Mouse (Mus musculus) kidney, postnatal 4 days (tissue): ENCODE data around the gene Hspa12b.

Experiments used
- DNase-seq, 2 experiments: peaks; one replicate each; pipeline ENCODE4 v3.0.0; 2021; ENCODE audit warnings: mixed read lengths in 2 of 2

The Hspa12b gene

DNA sequence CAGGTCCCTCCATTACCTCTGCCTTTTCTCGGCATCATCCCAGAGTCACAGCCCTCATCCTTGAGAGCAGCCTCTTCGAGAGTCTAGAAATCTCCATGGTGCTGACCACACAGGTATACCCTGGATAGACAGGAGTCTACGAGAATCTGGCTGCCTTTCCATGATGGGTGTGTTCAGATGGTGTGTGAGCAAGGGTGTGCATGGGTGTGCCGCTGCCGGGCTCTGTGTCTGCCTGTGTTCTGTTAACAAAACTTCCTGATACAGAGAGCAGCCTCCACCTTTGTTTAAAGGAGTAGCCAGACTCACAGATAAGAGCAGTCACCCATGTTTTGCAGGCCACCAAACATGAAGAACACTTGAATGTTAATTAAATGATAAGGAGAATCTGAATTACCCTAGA is 2.8 kb downstream of the Hspa12b start:
- no peak for DNase-seq

DNA sequence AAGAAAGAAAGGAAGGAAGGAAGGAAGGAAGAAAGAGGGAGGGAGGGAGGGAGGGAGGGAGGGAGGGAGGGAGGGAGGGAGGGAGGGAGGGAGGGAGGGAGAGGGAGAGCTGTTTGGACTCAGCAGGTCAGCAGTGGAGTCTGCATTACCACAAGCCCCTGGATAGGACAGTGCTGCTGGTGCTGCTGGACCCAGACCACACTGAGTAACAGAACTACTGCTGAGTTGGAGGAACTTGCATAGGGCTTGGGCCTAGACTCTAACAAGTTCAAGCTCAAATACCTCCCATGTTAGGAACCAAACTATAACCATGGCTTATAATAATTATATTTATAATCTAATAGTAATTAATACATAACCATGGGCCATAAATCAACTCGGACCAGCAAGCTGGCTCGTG is 3.8 kb downstream of the Hspa12b start:
- peak in 1 of 2 experiments; percentile 0 for DNase-seq

DNA sequence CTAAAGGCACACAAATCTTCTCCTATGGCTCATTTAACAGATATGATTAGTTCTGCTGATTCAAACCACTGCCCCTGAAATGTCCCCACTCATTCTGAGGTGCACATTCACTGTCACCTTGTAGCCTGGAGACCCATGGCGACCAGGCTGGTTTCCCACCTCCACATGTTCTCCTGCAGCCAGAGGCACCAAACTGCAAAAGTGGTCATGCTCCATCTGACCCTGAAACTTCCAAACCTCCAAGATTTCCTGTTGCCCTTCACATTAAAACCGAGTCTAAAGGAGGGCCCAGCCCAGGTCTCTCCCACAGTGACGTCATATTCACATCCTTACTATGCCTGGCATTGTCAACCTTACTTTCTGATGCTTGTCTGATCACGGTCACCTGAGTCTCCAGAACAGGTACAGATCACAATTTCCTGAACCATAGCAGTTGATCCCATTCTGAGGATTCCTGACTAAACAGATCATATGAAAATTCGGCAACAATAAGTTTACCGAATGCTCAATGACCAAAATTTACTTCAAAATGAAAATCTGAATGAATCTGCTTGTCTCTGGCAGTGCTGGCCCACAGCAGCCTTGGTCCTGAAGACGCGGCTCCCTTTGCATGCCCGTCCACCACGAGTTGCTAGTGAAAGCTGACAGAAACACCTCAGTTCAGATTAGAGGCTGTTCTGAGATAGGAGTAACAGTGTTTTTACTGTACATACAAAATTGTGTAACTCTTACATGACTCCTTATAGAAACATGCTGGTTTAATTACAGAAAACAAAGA is 5.2 kb downstream of the Hspa12b start:
- peak; percentile 0 to 1 for DNase-seq

DNA sequence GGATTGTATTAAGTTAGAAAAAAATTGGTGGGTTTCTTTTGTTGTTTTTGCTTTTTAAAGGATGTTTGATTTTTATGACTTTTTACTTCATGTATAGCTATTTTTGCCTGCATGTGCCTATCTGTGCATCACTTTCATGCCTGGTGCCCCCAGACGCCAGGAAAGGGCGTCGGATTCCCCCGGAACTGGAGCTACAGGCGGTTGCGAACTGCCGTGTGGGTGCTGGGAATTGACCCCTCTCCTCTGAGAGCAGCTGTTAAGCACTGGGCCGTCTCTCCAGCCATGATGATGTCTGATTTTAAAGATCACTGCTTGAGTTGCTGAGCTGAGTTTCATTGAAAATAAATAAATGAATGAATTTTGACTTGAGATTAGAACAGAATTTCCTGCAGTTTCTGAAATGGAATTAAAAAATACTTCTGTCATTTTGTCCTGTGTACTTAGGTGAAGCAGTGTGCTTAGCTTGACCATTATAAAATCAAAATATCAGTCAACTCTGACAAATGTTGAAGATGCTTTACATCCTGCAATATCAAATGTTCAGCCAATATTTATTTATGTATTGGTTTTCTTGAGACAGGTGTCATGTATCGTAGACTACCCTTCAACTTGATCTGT is 6.0 kb downstream of the Hspa12b start, which contains the start of gene Gm11037:
TSS of gene Gm11037 (plus strand) at position 568 of the 618 bp plus-strand sequence.
- peak; percentile 1 to 2 for DNase-seq

DNA sequence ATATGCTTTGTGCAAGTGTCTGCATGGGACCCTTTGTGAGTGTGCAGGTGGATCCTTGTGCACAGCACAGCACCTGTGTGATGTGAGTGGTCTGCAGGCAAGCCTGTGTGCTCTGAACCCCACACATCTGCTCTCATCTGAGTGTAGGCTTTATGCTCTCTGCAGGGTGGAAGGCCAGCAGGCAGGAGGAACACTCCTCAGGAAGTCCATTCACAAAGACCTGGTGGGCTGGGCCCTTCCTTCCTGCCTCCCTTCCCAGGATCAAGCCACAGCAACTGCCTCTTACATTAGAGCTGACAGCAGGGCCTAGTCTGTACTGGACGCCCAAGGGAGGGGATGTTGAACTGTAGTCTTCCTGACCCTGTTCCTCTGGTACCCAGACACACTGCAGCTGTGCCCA is 7.3 kb downstream of the Hspa12b start:
- peak; percentile 41 to 56 for DNase-seq

DNA sequence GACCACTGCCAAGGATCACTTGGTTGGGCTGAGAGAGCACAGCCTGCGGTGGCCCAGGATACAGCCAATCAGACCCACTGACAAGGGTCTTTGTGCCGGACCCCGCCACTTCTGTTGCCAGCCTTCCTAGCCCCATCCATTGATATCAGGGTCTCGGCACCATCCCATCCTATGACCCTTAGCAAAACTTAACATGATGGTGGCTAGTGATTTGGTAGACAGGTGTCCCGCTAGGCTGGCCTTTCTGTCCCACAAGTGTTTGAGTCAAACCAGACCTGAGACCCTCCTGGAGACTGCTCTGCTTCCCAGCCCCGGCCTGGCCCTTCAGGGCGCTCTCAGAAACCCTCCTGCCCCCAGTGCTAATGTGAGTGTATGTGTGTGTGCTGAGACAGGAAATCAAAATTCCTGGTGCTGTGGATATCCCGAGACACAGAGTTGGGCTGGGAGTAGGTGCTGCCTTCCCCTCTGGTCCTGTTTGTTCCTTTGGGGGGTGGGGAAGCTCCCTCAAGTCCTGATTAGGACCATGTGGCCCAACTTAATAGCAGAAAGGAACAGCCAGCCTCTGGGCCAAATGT is 7.8 kb downstream of the Hspa12b start:
- DNase-seq: peak in 1 of 2 experiments; percentile 1

DNA sequence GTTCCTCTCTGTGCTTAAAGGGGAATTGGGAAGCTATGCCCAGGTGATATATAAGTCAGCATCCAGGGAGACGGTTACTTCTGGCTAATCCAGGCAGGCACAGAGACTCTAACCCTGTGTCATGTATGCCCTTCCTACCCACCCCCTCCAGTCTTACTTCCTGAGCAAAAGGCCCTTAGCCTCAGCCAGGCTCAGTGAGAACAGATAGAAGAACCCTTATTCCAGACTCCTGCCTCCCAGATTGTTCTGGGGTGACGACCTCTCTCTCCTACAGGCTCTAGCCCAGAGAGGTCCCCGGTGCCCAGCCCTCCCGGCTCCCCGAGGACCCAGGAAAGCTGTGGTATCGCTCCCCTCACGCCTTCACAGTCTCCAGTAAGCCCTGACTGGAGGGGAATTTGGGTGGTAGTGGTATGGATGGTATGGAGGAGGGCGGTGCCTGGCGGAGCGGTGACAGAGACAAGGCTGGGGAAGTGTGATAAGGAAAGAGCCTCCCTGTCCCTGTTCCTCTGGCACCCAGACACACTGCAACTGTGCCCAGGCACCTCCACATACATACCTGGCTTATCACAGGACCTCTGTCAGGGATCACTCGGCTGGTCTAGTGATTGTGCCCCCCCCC is 8.6 kb downstream of the Hspa12b start:
- DNase-seq: peak in 1 of 2 experiments; percentile 0

DNA sequence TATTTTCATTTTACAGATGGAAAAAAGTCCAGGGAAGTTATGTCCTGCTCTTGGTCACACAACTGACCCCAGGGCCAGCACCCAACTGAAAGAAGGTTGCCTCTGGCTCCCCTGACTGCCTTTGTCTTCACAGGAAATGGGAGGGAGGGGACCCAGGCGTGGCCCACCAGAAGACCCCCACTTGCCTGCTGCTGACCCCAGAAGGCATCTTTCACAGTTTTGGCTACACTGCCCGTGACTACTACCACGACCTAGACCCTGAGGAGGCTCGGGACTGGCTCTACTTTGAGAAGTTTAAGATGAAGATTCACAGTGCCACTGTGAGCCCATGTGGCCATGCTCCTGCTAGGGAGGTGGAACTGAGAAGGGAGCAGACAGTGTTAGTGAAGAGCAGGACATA is 11.2 kb downstream of the Hspa12b start:
- DNase-seq: no peak

DNA sequence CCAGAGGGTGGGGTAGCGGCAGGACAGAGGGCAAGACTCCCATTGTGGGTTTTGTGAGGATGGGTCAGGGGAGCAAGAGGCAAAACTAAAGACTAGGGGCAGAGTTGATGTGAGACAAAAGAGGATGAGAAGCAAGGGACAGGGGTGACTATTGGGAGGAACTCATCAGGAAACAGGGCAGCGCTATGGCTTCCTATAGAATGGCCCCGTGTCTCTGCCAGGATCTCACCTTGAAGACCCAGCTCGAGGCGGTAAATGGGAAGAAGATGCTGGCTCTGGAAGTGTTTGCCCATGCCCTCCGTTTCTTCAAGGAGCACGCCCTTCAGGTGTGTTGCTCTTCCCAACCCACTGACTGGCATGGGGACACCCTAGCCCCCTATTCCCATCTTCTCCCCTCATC is 11.7 kb downstream of the Hspa12b start:
- DNase-seq: no peak

DNA sequence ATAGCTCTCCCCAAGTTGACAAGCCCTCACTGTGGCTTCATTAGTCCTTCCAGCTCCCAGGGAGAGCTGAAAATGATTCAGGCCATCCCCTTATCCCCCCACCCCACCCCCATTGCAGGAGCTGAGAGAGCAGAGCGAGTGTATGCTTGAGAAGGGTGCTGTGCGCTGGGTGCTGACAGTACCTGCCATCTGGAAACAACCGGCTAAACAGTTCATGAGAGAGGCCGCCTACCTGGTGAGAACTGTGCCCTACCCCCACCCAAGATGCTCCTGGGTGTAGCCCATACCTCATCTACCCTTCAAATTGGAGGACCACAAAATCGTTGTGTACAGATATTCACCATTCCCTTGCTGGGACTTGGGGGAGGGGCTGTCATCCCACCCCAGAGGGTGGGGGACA is 12.2 kb downstream of the Hspa12b start:
- no peak for DNase-seq

DNA sequence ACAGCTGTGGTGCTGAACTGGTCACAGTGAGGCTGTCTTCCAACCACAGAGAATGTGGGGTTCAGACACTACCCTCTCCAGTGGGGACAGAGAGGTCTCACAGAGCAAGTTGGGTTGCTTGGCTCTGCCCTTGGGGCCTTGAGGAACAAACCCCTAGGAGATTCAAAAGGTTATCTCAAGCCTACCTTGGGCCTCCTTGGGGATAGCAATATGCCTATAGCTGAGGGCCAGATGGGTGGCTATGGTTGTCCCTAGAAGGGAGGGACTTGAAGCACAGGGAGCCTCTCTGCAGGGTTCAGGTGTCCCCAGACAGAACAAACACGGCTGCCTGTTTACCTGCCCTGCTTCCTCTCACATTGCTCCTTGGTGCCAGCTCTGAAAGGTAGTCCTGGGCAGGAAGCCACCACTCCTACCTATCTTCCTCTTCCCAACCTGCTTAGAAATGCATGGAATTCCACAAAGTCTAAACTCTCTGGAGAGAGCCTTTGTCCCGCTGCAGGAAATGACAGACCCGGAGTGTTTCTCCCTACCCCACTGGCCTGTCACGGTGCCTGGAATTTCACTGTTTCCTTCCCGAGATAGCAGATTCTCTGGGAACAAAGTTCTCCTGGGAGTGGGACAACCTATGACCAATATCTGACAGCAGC is 12.9 kb downstream of the Hspa12b start:
- peak in 1 of 2 experiments; percentile 46 for DNase-seq

DNA sequence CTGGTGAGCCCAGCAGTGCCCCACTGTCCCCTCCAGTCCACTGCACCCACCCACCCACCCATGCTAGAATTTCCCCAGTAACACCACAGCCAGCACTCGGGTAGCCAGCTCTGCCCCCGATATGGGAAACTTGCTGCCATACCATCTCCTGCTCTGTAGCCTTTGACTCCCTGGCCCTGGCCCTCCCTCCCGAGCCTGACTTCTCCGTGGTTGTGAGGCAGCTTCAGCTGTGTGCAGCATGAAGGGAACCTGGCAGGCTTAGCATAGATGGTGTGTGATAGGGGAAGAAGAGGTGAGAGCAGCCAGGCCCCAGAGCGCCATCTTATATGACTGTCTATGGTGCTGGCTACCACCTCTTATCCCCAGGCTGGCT is 13.4 kb downstream of the Hspa12b start:
- DNase-seq: no peak

DNA sequence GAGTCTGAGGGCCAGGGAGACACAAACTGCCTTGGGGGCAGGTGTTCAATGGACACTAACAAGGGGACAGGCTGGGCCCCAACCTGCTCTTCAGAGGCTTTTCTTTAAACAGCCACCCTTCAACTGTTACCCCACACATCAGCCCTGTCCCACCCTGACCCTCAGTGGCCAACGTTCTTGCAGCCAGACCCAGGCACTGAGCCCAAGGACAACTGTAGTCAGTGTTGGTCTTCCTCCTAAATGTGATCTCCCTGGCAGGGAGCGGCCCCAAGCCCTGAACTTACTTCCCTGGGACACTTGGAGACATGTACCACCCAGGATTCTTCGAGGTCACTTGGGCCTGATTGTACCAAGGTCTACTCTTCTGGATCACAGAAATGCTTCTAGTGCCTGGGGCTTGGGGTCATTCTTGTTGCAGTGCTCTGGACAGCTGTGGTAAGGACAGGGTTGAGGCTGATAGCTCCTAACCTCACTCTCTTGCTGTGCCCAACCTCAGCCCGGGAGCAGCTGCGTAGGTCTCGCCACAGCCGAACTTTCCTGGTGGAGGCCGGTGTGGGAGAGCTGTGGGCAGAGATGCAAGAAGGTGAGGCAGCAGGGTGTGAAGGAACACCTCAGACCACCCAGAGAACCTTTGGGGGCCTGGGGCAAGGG is 14.4 kb downstream of the Hspa12b start:
- no peak for DNase-seq

DNA sequence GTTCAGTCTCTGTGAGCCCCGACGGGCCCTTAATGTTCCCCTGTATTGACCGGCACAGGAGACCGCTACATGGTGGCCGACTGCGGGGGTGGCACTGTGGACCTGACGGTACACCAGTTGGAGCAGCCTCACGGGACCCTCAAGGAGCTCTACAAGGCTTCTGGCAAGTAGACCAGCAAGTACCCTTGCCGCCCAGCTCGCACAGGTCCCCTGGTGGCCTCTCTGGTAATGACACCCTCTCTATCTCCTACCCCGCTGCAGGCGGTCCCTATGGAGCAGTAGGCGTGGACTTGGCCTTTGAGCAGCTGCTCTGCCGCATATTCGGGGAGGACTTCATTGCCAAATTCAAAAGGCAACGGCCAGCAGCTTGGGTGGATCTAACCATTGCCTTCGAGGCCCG is 15.5 kb downstream of the Hspa12b start:
- DNase-seq: peak; percentile 90 to 92

DNA sequence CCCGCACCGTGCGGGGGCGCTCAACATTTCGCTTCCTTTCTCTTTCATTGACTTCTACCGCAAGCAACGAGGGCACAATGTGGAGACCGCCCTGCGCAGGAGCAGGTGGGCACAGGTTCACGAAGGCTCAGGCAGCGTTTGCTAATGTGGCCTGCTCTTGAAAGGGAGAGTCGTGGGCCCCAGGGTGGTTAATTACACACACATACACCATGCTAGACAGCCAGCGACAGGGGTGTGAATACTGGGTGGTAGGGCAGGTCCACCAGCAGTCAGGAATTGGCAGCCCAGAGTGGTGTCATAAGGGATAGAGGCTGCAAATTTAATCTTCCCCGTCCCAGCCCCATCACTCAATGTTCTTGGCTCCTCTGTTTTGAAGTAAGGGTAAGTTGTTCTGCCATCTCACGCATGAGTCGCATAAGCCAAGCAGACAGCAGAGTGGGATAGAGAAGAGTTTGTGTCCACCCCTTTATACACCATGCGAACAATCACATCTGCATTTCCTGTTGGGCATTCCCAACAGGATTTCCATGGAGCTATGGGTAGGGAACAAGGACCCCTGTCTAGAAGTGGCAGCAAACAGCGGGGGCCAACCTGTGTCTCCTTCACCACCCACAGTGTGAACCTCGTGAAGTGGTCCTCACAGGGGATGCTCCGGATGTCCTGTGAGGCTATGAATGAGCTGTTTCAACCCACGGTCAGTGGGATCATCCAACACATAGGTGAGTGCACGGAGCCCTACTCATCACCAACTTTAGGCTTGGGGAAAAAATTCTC is 16.1 kb downstream of the Hspa12b start:
- no peak for DNase-seq

DNA sequence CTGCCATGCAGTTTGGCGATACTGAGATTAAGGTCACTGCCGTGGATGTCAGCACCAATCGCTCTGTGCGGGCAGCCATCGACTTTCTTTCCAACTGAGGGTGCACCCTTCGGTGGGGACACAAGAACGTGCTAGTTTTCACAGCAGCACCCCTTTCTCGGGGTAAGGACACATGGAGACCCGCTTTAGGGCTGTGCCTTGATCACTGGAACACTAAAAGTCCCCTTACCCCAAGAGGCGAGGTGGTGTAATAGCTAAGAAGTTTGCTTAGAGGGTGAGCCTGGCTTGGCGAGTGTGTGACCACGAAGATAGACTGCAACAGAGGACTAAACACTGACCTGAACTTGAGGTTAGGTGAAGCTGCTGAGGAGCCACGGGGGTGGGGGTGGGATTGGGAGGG is 18.0 kb downstream of the Hspa12b start:
- no peak for DNase-seq

DNA sequence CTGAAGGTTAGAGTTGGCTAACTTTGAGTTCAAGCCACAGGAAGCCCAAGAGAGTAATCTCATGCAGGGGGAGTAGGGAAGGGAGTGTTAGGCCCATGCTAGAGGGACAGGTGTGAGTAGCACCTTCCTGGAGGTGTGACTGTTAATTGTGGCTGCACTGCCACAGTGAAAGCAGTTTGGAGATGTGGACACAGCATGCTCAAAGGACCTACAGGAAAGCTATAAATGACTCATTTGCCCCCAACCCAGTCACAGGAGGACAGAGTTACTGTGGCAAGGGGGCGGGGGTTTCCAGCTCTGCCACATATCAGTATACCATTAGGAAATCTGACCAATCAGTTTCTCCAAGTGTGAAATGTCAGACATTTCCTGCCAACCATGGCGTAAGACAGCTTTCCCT is 18.5 kb downstream of the Hspa12b start:
- DNase-seq: no peak

DNA sequence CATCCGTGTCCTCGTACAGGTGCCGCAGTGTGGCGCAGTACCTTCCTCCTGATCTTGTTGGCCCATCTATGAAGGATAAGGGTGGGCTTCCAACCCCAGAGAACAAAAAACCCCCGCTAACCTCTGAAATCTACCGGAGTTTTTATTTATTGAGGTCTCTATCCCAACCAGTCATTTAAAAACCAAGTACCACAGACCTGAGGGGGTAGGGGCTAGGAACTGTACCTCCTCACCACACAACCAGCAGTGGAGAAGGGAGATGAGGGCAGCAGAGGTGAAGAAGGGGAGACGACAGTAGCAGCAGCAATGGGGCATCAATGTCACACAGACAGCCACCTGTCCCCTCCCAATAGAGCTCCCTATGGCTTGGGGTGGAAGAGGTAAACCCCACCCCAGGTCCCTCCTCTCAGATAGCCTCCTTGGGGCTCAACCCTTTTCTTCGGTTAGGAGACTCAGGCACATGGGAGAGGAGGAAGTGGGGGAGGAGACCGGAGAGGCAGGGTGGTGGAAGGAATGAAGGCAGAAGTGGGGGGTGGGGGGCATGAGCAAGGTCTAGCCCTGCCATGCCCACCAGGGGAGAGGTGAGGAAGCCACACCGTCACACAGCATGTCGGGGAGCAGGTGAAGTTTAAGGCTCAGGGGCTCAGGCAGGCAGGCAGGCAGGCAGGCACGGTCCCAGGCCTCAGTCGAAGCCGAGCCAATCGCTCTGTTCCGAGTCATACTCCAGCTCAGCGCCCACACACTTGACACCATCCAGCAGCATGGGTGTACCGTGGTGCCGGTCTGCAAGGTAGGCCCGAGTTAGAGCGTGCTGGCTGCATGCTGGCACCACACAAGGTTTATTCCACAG is 19.3 kb downstream of the Hspa12b start:
- DNase-seq: no peak

DNA sequence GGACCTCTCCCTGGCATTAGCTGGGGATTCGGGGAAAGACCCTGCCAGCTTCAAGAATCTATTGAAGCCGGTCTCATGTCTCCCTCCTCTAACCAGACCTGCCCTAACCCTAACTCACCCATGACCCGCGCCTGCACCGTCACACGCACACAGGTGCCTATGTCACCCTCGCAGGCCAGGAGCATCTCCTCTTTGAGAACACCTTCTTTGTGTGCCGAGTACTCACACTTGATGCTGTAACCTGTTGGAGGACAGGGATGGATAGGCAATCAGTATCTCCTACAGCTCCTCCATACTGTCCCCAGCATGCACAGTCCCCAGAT is 19.9 kb downstream of the Hspa12b start:
- DNase-seq: no peak

DNA sequence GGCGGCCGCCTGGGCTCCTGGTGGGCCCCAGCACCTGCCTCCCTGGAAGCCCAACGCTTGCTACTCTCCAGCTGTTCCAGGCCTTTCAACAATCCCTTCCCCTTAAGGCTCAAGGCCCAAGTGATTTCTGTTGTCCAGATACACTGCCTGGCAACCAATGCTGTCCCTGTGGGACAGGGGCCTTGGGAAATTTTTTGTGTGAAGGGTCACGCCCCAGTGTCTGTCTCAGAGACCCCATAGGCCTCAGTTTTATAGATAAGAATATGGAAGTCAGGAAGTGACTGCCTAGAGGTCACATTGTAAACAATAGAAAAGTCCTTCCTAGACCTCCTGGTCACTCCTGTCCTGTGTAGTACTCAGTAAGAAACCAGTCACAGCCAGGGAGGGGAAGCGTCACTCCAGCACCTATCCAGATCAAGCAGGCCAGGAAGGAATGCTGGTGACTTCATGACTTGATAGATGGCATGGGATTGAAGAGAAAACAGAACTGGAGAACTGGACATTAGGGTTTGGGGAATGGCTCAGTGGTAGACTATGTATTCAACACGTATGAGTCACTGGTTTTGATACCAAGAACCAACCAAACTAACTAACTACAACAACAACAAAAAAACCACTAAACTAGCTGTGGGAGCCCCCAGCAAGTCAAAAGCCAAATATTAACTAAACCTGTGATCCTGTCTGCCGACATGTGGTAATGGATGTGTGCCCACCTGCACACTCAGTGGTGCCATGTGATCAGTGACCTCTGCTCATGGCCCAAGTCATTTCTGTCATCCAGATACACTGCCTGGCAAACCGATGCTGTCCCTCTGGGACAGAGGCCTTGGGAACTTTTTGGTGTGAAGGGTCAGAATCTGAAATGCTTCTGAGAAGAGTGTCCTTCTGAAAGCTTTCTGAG is 21.5 kb downstream of the Hspa12b start:
- no peak for DNase-seq
